Mouse (Mus musculus) thymus, postnatal 4 days (tissue): ENCODE results near the gene Btbd35f1.
"Not testable (repeated sequence)": the region's sequence is repeated elsewhere in the genome, so short reads cannot be mapped to it uniquely, and the experiment has no call there.

Experiments used
- DNase-seq: peaks from one replicate; pipeline ENCODE4 v3.0.0; 2021

Btbd35f1 gene

DNA sequence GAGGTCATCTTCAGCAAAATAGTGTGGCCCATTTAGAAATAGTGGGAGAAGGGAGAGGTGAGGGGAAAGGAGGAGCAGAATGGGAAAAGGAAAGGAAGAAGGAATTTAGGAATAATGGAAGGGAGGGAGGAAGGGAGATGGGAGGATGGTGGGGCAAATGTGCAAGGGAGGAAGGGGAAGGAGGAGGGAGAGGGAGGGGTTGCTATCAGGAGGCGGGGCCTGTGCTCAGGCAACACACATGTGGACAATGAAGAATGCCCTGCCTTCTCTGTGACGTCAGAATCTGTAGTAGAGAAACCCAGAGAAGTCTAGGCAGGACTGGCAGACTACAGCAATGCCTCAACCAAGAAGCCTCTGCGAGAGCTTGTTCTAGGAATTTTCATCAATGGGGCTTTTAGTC lies at the start of gene Btbd35f1:
Btbd35f1 (plus strand) TSS at position 301 of the 400 bp plus-strand sequence.
- not testable (repeated sequence) for DNase-seq

DNA sequence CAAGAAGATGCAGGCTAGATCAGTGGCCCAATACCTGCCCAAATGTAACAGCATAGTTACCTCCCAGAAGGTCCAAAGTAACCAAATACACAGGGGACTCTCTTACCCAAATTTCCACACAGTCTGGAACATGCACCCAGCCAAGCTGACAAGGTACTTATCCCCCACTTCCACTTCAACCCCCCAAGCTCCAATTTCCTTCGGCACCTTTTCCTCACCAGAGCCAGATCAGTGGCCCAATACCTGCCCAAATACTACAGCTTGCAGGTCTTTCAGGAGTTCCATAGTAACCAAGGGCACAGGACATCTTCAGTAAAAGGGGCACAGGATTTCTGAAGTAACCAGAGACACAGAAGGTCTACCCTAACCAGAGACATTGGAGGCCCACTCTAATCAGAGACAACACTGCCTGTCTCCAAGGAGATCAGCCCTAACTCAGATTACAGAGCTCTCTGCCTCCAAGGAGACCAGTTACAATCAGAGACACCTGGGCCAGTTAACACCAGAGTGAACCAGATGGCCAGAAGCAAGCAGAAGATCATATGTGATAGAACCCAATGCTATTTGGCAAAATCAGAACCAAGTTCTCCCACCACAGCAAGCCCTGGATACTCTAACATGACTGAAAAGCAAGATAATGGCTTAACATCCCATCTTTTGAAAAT lies 31.2 kb downstream of the Btbd35f1 start:
- not testable (repeated sequence) for DNase-seq

DNA sequence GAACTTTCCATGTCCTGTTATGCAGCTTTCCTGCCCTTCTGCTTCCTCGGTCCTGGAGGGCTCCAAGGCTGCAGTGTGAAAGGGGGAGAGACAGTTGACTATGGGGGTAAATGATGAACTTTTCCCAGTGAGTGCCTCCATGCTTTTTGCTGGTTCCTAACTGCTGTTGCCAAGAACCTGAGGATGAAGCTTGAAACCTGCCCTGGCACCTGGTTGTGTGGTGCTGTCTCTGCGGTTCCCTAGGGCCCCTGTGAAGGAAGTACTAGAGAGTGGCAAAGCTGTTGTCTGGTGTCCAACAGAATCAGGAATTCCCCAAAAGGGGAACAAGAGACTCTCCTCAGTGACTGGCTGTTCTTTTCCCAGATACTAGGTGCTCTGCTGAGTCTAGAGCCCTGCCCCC lies 41.2 kb downstream of the Btbd35f1 start:
- DNase-seq = not testable (repeated sequence)

DNA sequence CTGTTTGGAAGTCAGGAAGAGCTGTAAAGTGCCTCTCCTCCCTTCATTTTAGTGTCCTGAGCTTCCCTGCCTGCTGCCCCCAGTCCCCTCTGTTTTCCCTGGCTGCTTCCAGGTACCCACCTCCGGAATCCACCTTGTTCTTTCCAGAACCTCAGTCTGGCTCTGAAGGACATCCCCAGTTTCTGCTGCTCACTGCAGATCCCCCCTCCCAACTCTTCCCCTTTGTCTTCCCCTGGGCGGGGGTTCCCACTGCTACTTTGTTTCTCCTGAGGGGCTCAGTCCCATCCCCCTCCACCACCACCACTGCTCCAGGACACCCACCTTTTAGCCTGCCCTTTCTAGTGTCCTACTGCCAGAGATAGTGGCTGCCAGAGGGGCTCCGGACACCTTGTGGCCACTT lies 41.6 kb downstream of the Btbd35f1 start:
- not testable (repeated sequence) for DNase-seq
